Mouse (Mus musculus): ENCODE measurements at regions not wholly inside any gene's neighbourhood (a gene's known extent, or its start where the extent isn't known, plus 50 kb on each side); places are given as distances from the start of the nearest gene placed in this dataset.

DNA sequence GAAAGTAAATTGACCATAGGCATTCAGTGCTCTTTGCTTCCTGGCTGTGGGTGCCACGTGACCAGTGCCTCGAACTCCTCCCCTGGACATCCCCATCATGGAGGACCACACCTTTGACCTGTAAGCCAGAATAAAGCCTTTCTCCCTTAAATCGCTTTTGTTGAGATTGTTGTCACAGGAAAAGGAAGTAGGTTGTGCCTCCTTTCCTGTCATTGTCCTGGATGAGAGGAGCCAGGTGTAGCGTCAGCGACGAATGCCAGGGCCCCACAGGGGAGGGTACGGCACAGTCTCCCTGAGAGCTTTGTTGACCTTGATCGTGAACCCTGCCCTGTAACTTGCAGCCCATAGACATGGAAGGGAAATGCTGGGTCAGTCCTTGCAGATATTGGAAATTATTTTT lies 952.8 kb downstream of the 4930447A16Rik start:
- TF ChIP-seq POLR2A (IDR thresholded peaks at IDR 0.05; ENCODE audit: low read depth, low read length) (no peak), RCOR1 (conservative IDR thresholded peaks at IDR 0.05; ENCODE audit: low read depth, low read length) (no peak), ZMIZ1 (IDR thresholded peaks at IDR 0.05; ENCODE audit: low read depth, low read length) (no peak)

All from CH12.LX (cell line).